Mouse (Mus musculus): Measurements from ENCODE around the gene Gm28051.
A peak's percentile ranks its signal among the peaks of the same experiment; 100 is the strongest.

The Gm28051 gene

GRCm38 (mm10) chr12:102705216-102705871, 52.2 kb downstream of the Gm28051 start:
- Histone ChIP-seq H3K27me3 (ENCODE audit: control insufficient read depth, insufficient read depth, low read length, poor library complexity, severe bottlenecking) (no peaks in the 10 kb centered on the region), H3K36me3 (ENCODE audit: control insufficient read depth, insufficient read depth, low read length, poor library complexity, severe bottlenecking) (no peaks in the 10 kb centered on the region)
- peak; percentile 92 for DNase-seq (ENCODE audit: low read depth, low spot score)

GRCm38 (mm10) chr12:102704457-102705198, 52.9 kb downstream of the Gm28051 start, which contains the start of gene Itpk1:
TSS of gene Itpk1 (minus strand) at chr12:102704930.
- peak; percentile 72 for DNase-seq (ENCODE audit: low read depth, low spot score)
- H3K27me3 ChIP-seq (ENCODE audit: control insufficient read depth, insufficient read depth, low read length, poor library complexity, severe bottlenecking): no peaks in the 10 kb centered on the region

GRCm38 (mm10) chr12:102703921-102704408, 53.6 kb downstream of the Gm28051 start:
- Histone ChIP-seq H3K27me3 (ENCODE audit: control insufficient read depth, insufficient read depth, low read length, poor library complexity, severe bottlenecking) (no peaks in the 10 kb centered on the region), H3K36me3 (ENCODE audit: control insufficient read depth, insufficient read depth, low read length, poor library complexity, severe bottlenecking) (no peaks in the 10 kb centered on the region)
- DNase-seq (ENCODE audit: low read depth, low spot score): peak; percentile 41

More at GRCm38 (mm10) chr12:102704457-102705198, 52.9 kb downstream of the Gm28051 start, which contains the start of gene Itpk1:
- no peaks in the 10 kb centered on the region for H3K36me3 ChIP-seq (ENCODE audit: control insufficient read depth, insufficient read depth, low read length, poor library complexity, severe bottlenecking)

- Histone ChIP-seq H3K36me3 (ENCODE audit: control insufficient read depth, insufficient read depth, low read length, poor library complexity, severe bottlenecking) (no peaks in the 10 kb centered on the region), H3K27me3 (ENCODE audit: control insufficient read depth, insufficient read depth, low read length, poor library complexity, severe bottlenecking) (no peaks in the 10 kb centered on the region)
- no peak for DNase-seq (ENCODE audit: low read depth, low spot score)
Observed at GRCm38 (mm10) chr12:102703441-102703840, 54.1 kb downstream of the Gm28051 start.

- DNase-seq (ENCODE audit: low read depth, low spot score): no peak
- H3K27me3 ChIP-seq (ENCODE audit: control insufficient read depth, insufficient read depth, low read length, poor library complexity, severe bottlenecking): no peaks in the 10 kb centered on the region
- H3K36me3 ChIP-seq (ENCODE audit: control insufficient read depth, insufficient read depth, low read length, poor library complexity, severe bottlenecking): no peaks in the 10 kb centered on the region
Observed at GRCm38 (mm10) chr12:102703111-102703412, 54.5 kb downstream of the Gm28051 start.

- Histone ChIP-seq H3K27me3 (ENCODE audit: control insufficient read depth, insufficient read depth, low read length, poor library complexity, severe bottlenecking) (no peaks in the 10 kb centered on the region), H3K36me3 (ENCODE audit: control insufficient read depth, insufficient read depth, low read length, poor library complexity, severe bottlenecking) (no peaks in the 10 kb centered on the region)
- DNase-seq (ENCODE audit: low read depth, low spot score): peak; percentile 91
Observed at GRCm38 (mm10) chr12:102702356-102703110, 55.0 kb downstream of the Gm28051 start.

- no peak for DNase-seq (ENCODE audit: low read depth, low spot score)
- Histone ChIP-seq H3K36me3 (ENCODE audit: control insufficient read depth, insufficient read depth, low read length, poor library complexity, severe bottlenecking) (no peaks in the 10 kb centered on the region), H3K27me3 (ENCODE audit: control insufficient read depth, insufficient read depth, low read length, poor library complexity, severe bottlenecking) (no peaks in the 10 kb centered on the region)
Observed at GRCm38 (mm10) chr12:102701691-102702207, 55.8 kb downstream of the Gm28051 start.

GRCm38 (mm10) chr12:102700453-102700852, 57.1 kb downstream of the Gm28051 start:
- no peak for DNase-seq (ENCODE audit: low read depth, low spot score)
- H3K36me3 ChIP-seq (ENCODE audit: control insufficient read depth, insufficient read depth, low read length, poor library complexity, severe bottlenecking): no peaks in the 10 kb centered on the region
- no peaks in the 10 kb centered on the region for H3K27me3 ChIP-seq (ENCODE audit: control insufficient read depth, insufficient read depth, low read length, poor library complexity, severe bottlenecking)

- Histone ChIP-seq H3K27me3 (ENCODE audit: control insufficient read depth, insufficient read depth, low read length, poor library complexity, severe bottlenecking) (no peaks in the 10 kb centered on the region), H3K36me3 (ENCODE audit: control insufficient read depth, insufficient read depth, low read length, poor library complexity, severe bottlenecking) (no peaks in the 10 kb centered on the region)
- DNase-seq (ENCODE audit: low read depth, low spot score): no peak
Observed at GRCm38 (mm10) chr12:102699156-102699555, 58.4 kb downstream of the Gm28051 start.

GRCm38 (mm10) chr12:102698089-102698684, 59.4 kb downstream of the Gm28051 start:
- Histone ChIP-seq H3K27me3 (ENCODE audit: control insufficient read depth, insufficient read depth, low read length, poor library complexity, severe bottlenecking) (no peaks in the 10 kb centered on the region), H3K36me3 (ENCODE audit: control insufficient read depth, insufficient read depth, low read length, poor library complexity, severe bottlenecking) (no peaks in the 10 kb centered on the region)
- DNase-seq (ENCODE audit: low read depth, low spot score): no peak

- no peaks in the 10 kb centered on the region for H3K27me3 ChIP-seq (ENCODE audit: control insufficient read depth, insufficient read depth, low read length, poor library complexity, severe bottlenecking)
- DNase-seq (ENCODE audit: low read depth, low spot score): no peak
- H3K36me3 ChIP-seq (ENCODE audit: control insufficient read depth, insufficient read depth, low read length, poor library complexity, severe bottlenecking): no peaks in the 10 kb centered on the region
Observed at GRCm38 (mm10) chr12:102697381-102697780, 60.2 kb downstream of the Gm28051 start.

- DNase-seq (ENCODE audit: low read depth, low spot score): no peak
- Histone ChIP-seq H3K36me3 (ENCODE audit: control insufficient read depth, insufficient read depth, low read length, poor library complexity, severe bottlenecking) (no peaks in the 10 kb centered on the region), H3K27me3 (ENCODE audit: control insufficient read depth, insufficient read depth, low read length, poor library complexity, severe bottlenecking) (no peaks in the 10 kb centered on the region)
Observed at GRCm38 (mm10) chr12:102696635-102697354, 60.8 kb downstream of the Gm28051 start.

- Histone ChIP-seq H3K36me3 (ENCODE audit: control insufficient read depth, insufficient read depth, low read length, poor library complexity, severe bottlenecking) (no peaks in the 10 kb centered on the region), H3K27me3 (ENCODE audit: control insufficient read depth, insufficient read depth, low read length, poor library complexity, severe bottlenecking) (no peaks in the 10 kb centered on the region)
- DNase-seq (ENCODE audit: low read depth, low spot score): no peak
Observed at GRCm38 (mm10) chr12:102695369-102696239, 62.0 kb downstream of the Gm28051 start.

Data from splenic B cell, adult 2 months (primary cell).